Comparison of ENCODE assay signal across 24 mouse cellular contexts in genomic region chr16:72969990-72970389, GRCm38 (mm10).
DNase-seq lines count a peak whose midpoint lies in the region; ATAC-seq lines count a peak whose summit lies in the region.
"Had no signal": no experiment of that assay in that cellular context is flagged by ENCODE, and none has a peak within 500 bp of the region (broad histone marks: within the 10 kb centered on the region; RNA-seq: fewer than 3 reads in every experiment).

No protein-coding gene starts in this region.

- no peak overlapping the region for H3K4me3 ChIP-seq in embryonic facial prominence, embryonic 13.5 days
- H3K4me3 ChIP-seq in liver, embryonic 11.5 days (ENCODE audit: low read depth, low read length) = no peak overlapping the region
- H3K4me3 ChIP-seq: forebrain, embryonic 10.5 days; heart, adult 2 months; intestine, embryonic 15.5 days; layer of hippocampus, adult 2 months; limb, embryonic 12.5 days; liver, embryonic 12.5 days had no signal

- no peaks in the 10 kb centered on the region for H3K27me3 ChIP-seq in embryonic facial prominence, embryonic 13.5 days
- H3K27me3 ChIP-seq in liver, embryonic 11.5 days (replicated peaks; ENCODE audit: control insufficient read depth, insufficient read depth, low read length) = no peaks in the 10 kb centered on the region
- H3K27me3 ChIP-seq: intestine, embryonic 15.5 days; limb, embryonic 12.5 days; liver, embryonic 12.5 days had no signal

- H3K4me1 ChIP-seq in embryonic facial prominence, embryonic 13.5 days = peaks cover 26% of the 10 kb centered on the region
- H3K4me1 ChIP-seq in liver, embryonic 11.5 days (replicated peaks; ENCODE audit: control insufficient read depth, insufficient read depth, low read length) = no peaks in the 10 kb centered on the region
- H3K4me1 ChIP-seq: forebrain, embryonic 10.5 days; intestine, embryonic 15.5 days; limb, embryonic 12.5 days; liver, embryonic 12.5 days had no signal

- peak overlapping the region; percentile 22; the same call in 1 of the 2 replicates for H3K4me2 ChIP-seq in embryonic facial prominence, embryonic 13.5 days
- no peak overlapping the region for H3K4me2 ChIP-seq in liver, embryonic 11.5 days
- H3K4me2 ChIP-seq: intestine, embryonic 15.5 days; limb, embryonic 12.5 days; liver, embryonic 12.5 days had no signal

- H3K36me3 ChIP-seq in embryonic facial prominence, embryonic 13.5 days = peaks cover 21% of the 10 kb centered on the region
- no peaks in the 10 kb centered on the region for H3K36me3 ChIP-seq in liver, embryonic 11.5 days (ENCODE audit: control insufficient read depth, insufficient read depth, low read length)
- H3K36me3 ChIP-seq: intestine, embryonic 15.5 days had no signal

- no peak for ATAC-seq in embryonic facial prominence, embryonic 13.5 days (ENCODE audit: insufficient number of reproducible peaks, insufficient read depth, low FRiP score, low TSS enrichment, low read depth)
- ATAC-seq in liver, embryonic 11.5 days (replicated peaks; ENCODE audit: low FRiP score) = no peak
- ATAC-seq: hindbrain, embryonic 16.5 days; intestine, embryonic 15.5 days; liver, embryonic 12.5 days had no signal

- no peak overlapping the region for H3K9ac ChIP-seq in embryonic facial prominence, embryonic 13.5 days
- H3K9ac ChIP-seq in liver, embryonic 11.5 days (ENCODE audit: low read depth, low read length) = no peak overlapping the region
- H3K9ac ChIP-seq: intestine, embryonic 15.5 days; limb, embryonic 12.5 days; liver, embryonic 12.5 days had no signal

- DNase-seq in adrenal gland, adult 8-10 months = peak; percentile 25
- DNase-seq in adrenal gland, postnatal 25 days = no peak
- DNase-seq in kidney, adult 9 months = peak; percentile 3
- no peak for DNase-seq in kidney, postnatal 25 days
- peak; percentile 52 for DNase-seq in adrenal gland, postnatal 14 days
- DNase-seq in liver, embryonic 11.5 days (ENCODE audit: low spot score) = no peak
- no peak for DNase-seq in cerebellum, adult 8-10 months
- DNase-seq: cerebellum, postnatal 14 days; gastrocnemius, postnatal 36 days; heart, adult 2 months; kidney, adult 8-10 months; kidney, postnatal 14 days; layer of hippocampus, postnatal 36 days; lung, adult 18-20 months; lung, postnatal 10 days; thymus, adult 18-20 months; thymus, postnatal 36 days had no signal

- H3K27ac ChIP-seq in embryonic facial prominence, embryonic 13.5 days = peak overlapping the region; percentile 62; the same call in 1 of the 2 replicates
- no peak overlapping the region for H3K27ac ChIP-seq in liver, embryonic 11.5 days (ENCODE audit: low read depth, low read length)
- H3K27ac ChIP-seq: forebrain, embryonic 10.5 days; heart, adult 2 months; intestine, embryonic 15.5 days; layer of hippocampus, adult 2 months; limb, embryonic 12.5 days; liver, embryonic 12.5 days had no signal

- WGBS in embryonic facial prominence, embryonic 13.5 days = 53% methylated on average over 7 of the region's 7 CpGs
- 88% methylated on average over 7 of the region's 7 CpGs for WGBS in liver, embryonic 11.5 days

- H3K9me3 ChIP-seq in embryonic facial prominence, embryonic 13.5 days = no peaks in the 10 kb centered on the region
- H3K9me3 ChIP-seq in liver, embryonic 11.5 days (ENCODE audit: control insufficient read depth, low read length) = no peaks in the 10 kb centered on the region
- H3K9me3 ChIP-seq: forebrain, embryonic 10.5 days; intestine, embryonic 15.5 days; limb, embryonic 12.5 days; liver, embryonic 12.5 days had no signal

Comparison
In these comparisons a context has a peak if more than half of its experiments do, and no peak if none do; other contexts are left out.
1. DNase-seq: peak in adrenal gland, adult 8-10 months (single experiment), kidney, adult 9 months (single experiment) and adrenal gland, postnatal 14 days (single experiment); none in adrenal gland, postnatal 25 days (single experiment), kidney, postnatal 25 days (0 of 2), liver, embryonic 11.5 days (single experiment) and cerebellum, adult 8-10 months (single experiment).